Mouse (Mus musculus): ENCODE measurements around the gene 9930111J21Rik1. TPM values are rescaled to one million over a fixed set of nuclear protein-coding genes. Genes with fewer than 3 reads are reported as not detected.
"Not testable (repeated sequence)": the region's sequence is repeated elsewhere in the genome, so short reads cannot be mapped to it uniquely, and the experiment has no call there.

Gene 9930111J21Rik1
- total RNA-seq, 2 experiments from 2014 or later = 2.4 to 3.6 TPM

GRCm38 (mm10) chr11:48913611-48914010 is 65.6 kb downstream of the 9930111J21Rik1 start:
- DNase-seq = no peak

GRCm38 (mm10) chr11:48908459-48908858 is 70.7 kb downstream of the 9930111J21Rik1 start:
- no peak for DNase-seq

- DNase-seq = peak in 1 of 2 experiments; percentile 4
Measured at GRCm38 (mm10) chr11:48902021-48902420, 77.2 kb downstream of the 9930111J21Rik1 start, which contains the start of gene Gm5431. Gene Gm5431 (minus strand): TSS chr11:48902214.

- DNase-seq = not testable (repeated sequence)
Measured at GRCm38 (mm10) chr11:48901567-48901930, 77.6 kb downstream of the 9930111J21Rik1 start.

GRCm38 (mm10) chr11:48900654-48901566 is 78.3 kb downstream of the 9930111J21Rik1 start:
- DNase-seq = not testable (repeated sequence)

- DNase-seq = no peak
Measured at GRCm38 (mm10) chr11:48898812-48899431, 80.3 kb downstream of the 9930111J21Rik1 start.

Other genes with a start within 250 kb of the 9930111J21Rik1 start
- gene Rack1, start 179.1 kb downstream of the 9930111J21Rik1 start, total RNA-seq (2021) = 100 to 1,000 TPM; 711 to 729 TPM
- 10 to 100 TPM; 32.9 to 45.2 TPM for gene Trim41, start 162.0 kb downstream of the 9930111J21Rik1 start, total RNA-seq (2021)
- gene Trim7, start 153.3 kb downstream of the 9930111J21Rik1 start, total RNA-seq (2021) = 1 to 10 TPM; 6.4 to 8.6 TPM
- gene Gm12184, start 152.7 kb downstream of the 9930111J21Rik1 start, total RNA-seq (2021) = 1 to 10 TPM; 1.4 to 3.2 TPM
- gene Irgm1, start 107.7 kb downstream of the 9930111J21Rik1 start, total RNA-seq (2021) = 10 to 100 TPM; 23.9 to 24.5 TPM
- 1 to 10 TPM; 2.0 to 2.8 TPM for gene Gm5431, start 77.2 kb downstream of the 9930111J21Rik1 start, total RNA-seq (2021)
- gene Psme2b, start 33.2 kb downstream of the 9930111J21Rik1 start, total RNA-seq (2021) = 1 to 10 TPM; 4.8 to 5.5 TPM
- not detected for gene Olfr56, start 509 bp downstream of the 9930111J21Rik1 start, total RNA-seq (2021)
- 1 to 10 TPM; 2.5 to 3.4 TPM for gene Gm12185, start 12.8 kb upstream of the 9930111J21Rik1 start, total RNA-seq (2021)
- 1 to 10 TPM; 3.5 to 4.6 TPM for gene Tgtp1, start 14.8 kb upstream of the 9930111J21Rik1 start, total RNA-seq (2021)
- 1 to 10 TPM; 2.5 to 4.8 TPM for gene 9930111J21Rik2, start 71.8 kb upstream of the 9930111J21Rik1 start, total RNA-seq (2021)
- 1 to 10 TPM; 2.4 to 3.6 TPM for gene Tgtp2, start 84.8 kb upstream of the 9930111J21Rik1 start, total RNA-seq (2021)
- gene Ifi47, start 97.2 kb upstream of the 9930111J21Rik1 start, total RNA-seq (2021) = 1 to 10 TPM; 3.9 to 6.6 TPM
- gene Olfr1396, start 135.5 kb upstream of the 9930111J21Rik1 start, total RNA-seq (2021) = 1 to 10 TPM; 1.1 to 2.1 TPM
- not detected for gene Olfr1395, start 162.9 kb upstream of the 9930111J21Rik1 start, total RNA-seq (2021)
- gene Olfr1394, start 175.0 kb upstream of the 9930111J21Rik1 start, total RNA-seq (2021) = not detected
- 10 to 100 TPM; 20.0 to 48.6 TPM for gene Btnl9, start 207.8 kb upstream of the 9930111J21Rik1 start, total RNA-seq (2021)
- gene Zfp62, start 223.9 kb upstream of the 9930111J21Rik1 start, total RNA-seq (2021) = 10 to 100 TPM; 29.7 to 33.3 TPM